Mouse (Mus musculus) naive thymus-derived CD4-positive, alpha-beta T cell, adult 2 months (primary cell): ENCODE data around the gene Dusp16.
A peak's percentile ranks its signal among the peaks of the same experiment; 100 is the strongest.

ENCODE experiments used
- DNase-seq: peaks from one replicate; pipeline ENCODE4 v3.0.0-alpha.2; 2011; ENCODE audit warnings: low read depth

The Dusp16 gene

GRCm38 (mm10) chr6:134793046-134793806 lies 801 bp upstream of the Dusp16 start:
- DNase-seq = no peak

GRCm38 (mm10) chr6:134791251-134792118 lies 940 bp downstream of the Dusp16 start:
- DNase-seq = peak; percentile 76

- DNase-seq = no peak
These were observed 3.3 kb downstream of the Dusp16 start for GRCm38 (mm10) chr6:134789100-134789499.

- DNase-seq = no peak
These were observed 6.0 kb downstream of the Dusp16 start for GRCm38 (mm10) chr6:134786426-134786825.

- no peak for DNase-seq
These were observed 9.5 kb downstream of the Dusp16 start for GRCm38 (mm10) chr6:134782900-134783299.

- no peak for DNase-seq
These were observed 10.9 kb downstream of the Dusp16 start for GRCm38 (mm10) chr6:134781494-134781913.

- peak; percentile 49 for DNase-seq
These were observed 12.4 kb downstream of the Dusp16 start for GRCm38 (mm10) chr6:134780024-134780423.

- no peak for DNase-seq
These were observed 18.5 kb downstream of the Dusp16 start for GRCm38 (mm10) chr6:134773961-134774360.

- DNase-seq = no peak
These were observed 19.0 kb downstream of the Dusp16 start for GRCm38 (mm10) chr6:134773292-134773893.

- no peak for DNase-seq
These were observed 22.1 kb downstream of the Dusp16 start for GRCm38 (mm10) chr6:134770339-134770738.

GRCm38 (mm10) chr6:134764441-134765061 lies 27.9 kb downstream of the Dusp16 start:
- DNase-seq = no peak

- no peak for DNase-seq
These were observed 29.0 kb downstream of the Dusp16 start for GRCm38 (mm10) chr6:134763436-134763835.

- no peak for DNase-seq
These were observed 30.6 kb downstream of the Dusp16 start for GRCm38 (mm10) chr6:134761808-134762207.

- DNase-seq = no peak
These were observed 31.4 kb downstream of the Dusp16 start for GRCm38 (mm10) chr6:134760926-134761544.

- no peak for DNase-seq
These were observed 36.4 kb downstream of the Dusp16 start for GRCm38 (mm10) chr6:134756058-134756457.

GRCm38 (mm10) chr6:134753858-134754257 lies 38.6 kb downstream of the Dusp16 start:
- DNase-seq = no peak

GRCm38 (mm10) chr6:134753412-134753811 lies 39.0 kb downstream of the Dusp16 start:
- peak; percentile 17 for DNase-seq

GRCm38 (mm10) chr6:134751883-134752647 lies 40.4 kb downstream of the Dusp16 start:
- DNase-seq = peak; percentile 44

- no peak for DNase-seq
These were observed 41.3 kb downstream of the Dusp16 start for GRCm38 (mm10) chr6:134751087-134751486.

- no peak for DNase-seq
These were observed 44.3 kb downstream of the Dusp16 start for GRCm38 (mm10) chr6:134748126-134748525.

GRCm38 (mm10) chr6:134745876-134746275 lies 46.5 kb downstream of the Dusp16 start:
- DNase-seq = no peak
